Mouse (Mus musculus): ENCODE measurements around the gene Map7d2. TPM values are rescaled to one million over a fixed set of nuclear protein-coding genes. Genes with fewer than 3 reads are reported as not detected.

Map7d2 gene
- not detected for polyA plus RNA-seq (2017; shearing (Covaris generic))

GRCm38 (mm10) chrX:159414130-159414828 lies at the start of gene Map7d2:
Gene Map7d2 (plus strand): TSS chrX:159414572.

GRCm38 (mm10) chrX:159371831-159372752 lies 42.3 kb upstream of the Map7d2 start, which contains the start of gene Eif1ax:
Gene Eif1ax (plus strand): TSS chrX:159372178.

GRCm38 (mm10) chrX:159526388-159526787 lies 112.0 kb downstream of the Map7d2 start, which contains the start of gene Bclaf3:
Gene Bclaf3 (plus strand): TSS chrX:159526688.

Other genes starting within 250 kb of the Map7d2 start
- gene Rps6ka3, start 204.3 kb upstream of the Map7d2 start, polyA plus RNA-seq (2017; shearing (Covaris generic)) = 7.0 TPM
- 53.9 TPM for gene Eif1ax, start 42.4 kb upstream of the Map7d2 start, polyA plus RNA-seq (2017; shearing (Covaris generic))
- gene Bclaf3, start 112.1 kb downstream of the Map7d2 start, polyA plus RNA-seq (2017; shearing (Covaris generic)) = 41.0 TPM
- 454 TPM for gene Sh3kbp1, start 212.7 kb downstream of the Map7d2 start, polyA plus RNA-seq (2017; shearing (Covaris generic))

Measured in CD4-positive, CD25-positive, alpha-beta regulatory T cell, adult 9 weeks (primary cell).